Mouse (Mus musculus) left cerebral cortex, adult 9 months (tissue): ENCODE measurements at regions not wholly inside any gene's neighbourhood (a gene's known extent, or its start where the extent isn't known, plus 50 kb on each side); places are given as distances from the start of the nearest gene placed in this dataset.

Experiments used
- DNase-seq, 2 experiments: peaks; one replicate each; pipeline ENCODE4 v3.0.0; 2022; ENCODE audit warnings: low spot score in 2 of 2

DNA sequence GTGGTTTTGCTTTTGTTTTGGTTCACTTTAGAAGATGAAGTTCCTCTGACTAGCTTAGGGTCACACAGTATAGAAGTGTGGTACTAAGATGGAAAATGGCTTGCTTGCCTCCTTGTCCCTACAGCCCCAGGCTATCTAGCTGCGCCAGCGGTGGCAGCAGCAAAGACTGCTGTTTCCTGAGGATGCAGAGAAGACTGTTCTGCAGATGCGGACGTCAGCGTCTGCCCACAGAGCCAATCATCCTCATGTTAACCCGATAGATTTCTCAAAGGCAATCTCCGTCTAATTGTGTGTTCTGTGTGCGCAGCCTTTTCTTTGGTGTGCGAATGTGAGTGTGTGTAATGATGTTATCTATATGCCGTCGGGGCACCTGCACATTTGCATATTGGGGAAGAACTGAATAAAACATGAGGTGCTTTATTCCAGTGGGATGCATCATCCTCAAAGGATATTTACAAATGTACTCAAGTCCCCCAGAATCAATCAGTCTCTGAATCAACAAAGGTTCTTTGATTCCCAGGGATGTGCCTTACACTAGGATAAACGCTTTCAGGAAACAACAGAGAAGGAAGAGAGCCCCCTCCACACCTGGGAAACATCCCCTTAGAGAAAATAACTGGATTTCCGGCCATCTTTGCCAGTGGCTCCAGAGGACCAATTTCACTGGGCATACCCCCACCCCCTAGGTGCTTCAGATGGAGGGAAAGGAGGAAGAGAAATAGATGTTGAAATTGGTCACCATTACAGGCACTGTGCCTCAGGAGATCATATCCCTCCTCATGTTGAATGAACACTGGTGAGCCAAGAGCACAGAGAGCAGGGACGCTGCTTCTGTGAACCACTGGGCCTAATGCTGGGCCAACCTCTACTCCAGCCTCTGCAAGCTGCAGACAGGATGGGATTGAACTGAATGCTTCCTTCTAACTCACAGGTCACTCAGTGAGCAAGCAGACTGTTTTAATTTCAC is 409.7 kb upstream of the Plxna2 start:
- DNase-seq: no peak

DNA sequence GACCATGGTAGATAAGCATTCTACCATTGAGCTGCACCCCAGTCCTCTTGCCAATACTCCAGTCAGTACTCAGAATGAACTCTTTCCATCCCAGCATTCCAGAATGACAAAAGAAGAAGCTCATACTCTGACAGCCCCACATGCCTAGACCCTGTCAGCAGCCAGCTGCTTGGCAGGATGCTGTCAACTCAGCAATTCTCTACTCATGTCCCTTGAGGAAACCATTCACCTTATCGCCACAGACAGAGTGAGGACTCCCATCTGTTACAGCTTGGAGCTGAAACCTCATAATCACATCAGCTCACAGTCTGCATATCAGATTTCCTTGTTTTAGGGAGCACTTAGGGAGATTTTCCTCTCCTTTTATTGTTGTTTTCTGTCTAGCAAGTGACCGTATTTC is 420.5 kb upstream of the Plxna2 start:
- no peak for DNase-seq

DNA sequence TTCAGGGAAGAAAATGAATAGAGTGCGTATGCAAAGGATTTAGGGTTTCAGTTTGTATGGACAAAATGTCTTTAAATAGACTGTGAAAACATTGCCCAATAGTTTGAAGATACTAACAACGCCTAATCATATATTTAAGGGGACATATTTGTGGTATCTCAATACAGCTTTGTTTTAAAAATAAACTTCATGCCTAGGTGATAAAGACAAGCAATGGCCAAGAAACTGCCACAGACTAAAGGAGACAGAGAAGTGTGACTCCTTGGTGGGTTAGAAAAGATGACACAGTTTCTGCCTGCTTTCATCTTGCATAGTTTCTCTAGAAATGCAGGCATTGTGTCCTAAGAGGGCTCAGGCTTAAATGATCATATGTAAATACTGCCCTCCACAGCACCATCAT is 435.7 kb upstream of the Plxna2 start:
- DNase-seq: no peak

DNA sequence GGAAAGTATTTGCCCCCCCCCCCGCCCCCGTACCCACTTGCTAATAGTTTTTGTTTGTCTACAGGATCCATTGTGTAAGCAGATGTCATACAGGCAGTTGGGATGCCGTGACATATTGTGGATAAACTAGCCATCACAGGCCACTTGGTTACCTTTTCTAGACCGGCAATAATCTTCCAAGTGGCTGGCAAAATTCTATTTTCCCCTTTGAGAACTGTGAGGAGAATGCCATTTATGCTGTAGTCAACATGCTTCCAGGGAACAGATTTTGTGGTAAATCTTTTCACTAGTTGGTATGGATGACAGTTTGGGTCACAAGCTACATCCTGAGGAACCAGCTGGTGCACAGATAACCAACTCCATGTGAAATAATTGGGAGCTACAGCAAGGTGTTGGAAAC is 456.5 kb upstream of the Plxna2 start:
- DNase-seq: no peak

DNA sequence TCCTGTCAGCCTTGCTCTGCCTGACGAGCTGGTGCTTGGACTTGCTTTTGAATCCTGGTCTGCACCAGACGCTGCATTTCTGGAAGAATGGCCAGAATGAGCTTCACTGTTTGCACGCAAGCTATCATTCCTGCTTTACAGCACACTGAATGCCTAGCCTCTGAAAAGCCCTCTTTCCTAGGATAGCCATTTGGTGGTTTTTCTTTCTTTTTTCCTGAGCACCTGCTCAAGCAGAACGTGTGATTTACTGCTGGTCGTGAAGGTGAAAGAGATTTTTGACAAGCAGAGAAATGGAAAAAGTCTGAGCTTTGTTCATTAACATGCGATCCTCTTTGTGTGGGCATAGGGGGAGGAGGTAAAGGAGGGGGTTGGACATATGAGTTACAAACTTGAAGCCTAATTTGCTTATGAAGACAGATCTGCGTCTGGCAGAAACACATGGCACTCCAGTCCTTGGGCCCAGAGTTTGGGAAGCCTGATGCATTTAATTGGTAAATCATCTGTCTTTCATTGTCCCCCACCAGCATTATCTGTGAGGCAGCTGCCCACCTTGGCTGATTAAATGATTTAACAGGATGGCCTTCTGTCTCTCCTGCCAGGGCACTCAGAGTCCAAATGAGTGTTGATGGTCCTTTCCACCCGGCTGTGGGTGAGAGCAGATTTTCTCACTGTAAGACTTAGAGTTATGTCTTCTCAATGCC is 457.1 kb upstream of the Plxna2 start:
- DNase-seq: peak in 1 of 2 experiments; percentile 5

DNA sequence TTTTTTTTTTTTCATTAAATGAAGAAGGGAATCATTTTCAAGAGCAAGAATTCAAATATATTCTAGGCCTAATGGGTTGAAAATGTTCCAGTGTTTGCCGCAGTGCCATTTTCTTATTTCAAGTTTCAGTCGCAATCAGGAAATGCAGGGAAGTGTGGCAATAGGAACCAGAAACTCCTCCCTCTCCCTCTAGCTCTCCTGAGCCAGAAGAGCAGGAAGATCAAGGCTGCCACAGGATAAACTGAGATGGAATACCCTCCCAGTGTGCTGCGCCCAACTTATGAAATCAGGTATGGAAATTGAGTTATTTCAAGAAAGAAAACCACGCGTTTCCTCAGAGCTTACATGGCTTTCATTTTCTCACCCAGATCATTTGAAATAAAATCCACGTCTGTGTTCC is 460.8 kb upstream of the Plxna2 start:
- DNase-seq: no peak

DNA sequence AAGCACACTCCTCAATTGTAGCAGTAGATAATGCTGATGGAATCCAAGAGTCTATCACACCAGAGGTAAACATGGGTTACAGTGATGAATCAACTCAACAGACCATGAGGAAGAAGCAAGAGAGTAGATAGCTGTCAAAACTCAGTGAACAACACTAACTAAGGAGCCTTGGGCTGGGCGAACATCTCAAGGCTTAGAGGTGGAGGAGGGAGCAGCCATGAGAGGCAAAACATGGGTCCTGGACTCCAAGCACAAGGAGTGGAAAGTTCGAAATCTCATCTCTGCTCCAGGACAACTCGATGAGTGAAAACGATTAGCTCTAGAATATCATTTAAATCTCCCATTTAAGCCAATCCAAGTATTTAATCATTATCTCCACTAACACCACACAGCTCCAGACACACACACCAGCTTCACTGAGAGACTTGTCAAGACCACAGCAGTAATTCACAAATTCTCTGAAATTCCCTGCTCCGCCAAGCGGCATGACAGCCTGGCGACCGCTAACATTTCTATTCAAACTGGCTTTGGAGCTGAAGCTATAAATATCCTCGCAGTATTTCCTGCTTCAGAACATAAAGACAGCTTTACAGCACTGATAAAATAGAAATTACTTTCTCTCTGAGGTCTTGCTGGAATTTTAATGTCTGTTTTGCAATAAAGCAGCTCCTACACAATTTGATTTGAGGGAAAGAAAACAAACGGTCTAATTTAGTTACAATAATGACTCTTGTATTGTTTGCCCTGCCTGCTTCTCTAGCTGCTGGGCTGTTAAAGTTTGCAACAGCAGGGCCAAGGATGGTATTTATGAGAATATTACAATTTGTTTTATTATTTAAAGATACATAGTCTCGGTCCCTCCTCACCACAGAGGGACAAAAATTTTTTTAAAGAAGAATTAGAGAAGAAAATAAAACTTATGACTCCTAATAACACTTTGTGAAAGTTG is 469.3 kb upstream of the Plxna2 start:
- peak in 1 of 2 experiments; percentile 24 for DNase-seq

DNA sequence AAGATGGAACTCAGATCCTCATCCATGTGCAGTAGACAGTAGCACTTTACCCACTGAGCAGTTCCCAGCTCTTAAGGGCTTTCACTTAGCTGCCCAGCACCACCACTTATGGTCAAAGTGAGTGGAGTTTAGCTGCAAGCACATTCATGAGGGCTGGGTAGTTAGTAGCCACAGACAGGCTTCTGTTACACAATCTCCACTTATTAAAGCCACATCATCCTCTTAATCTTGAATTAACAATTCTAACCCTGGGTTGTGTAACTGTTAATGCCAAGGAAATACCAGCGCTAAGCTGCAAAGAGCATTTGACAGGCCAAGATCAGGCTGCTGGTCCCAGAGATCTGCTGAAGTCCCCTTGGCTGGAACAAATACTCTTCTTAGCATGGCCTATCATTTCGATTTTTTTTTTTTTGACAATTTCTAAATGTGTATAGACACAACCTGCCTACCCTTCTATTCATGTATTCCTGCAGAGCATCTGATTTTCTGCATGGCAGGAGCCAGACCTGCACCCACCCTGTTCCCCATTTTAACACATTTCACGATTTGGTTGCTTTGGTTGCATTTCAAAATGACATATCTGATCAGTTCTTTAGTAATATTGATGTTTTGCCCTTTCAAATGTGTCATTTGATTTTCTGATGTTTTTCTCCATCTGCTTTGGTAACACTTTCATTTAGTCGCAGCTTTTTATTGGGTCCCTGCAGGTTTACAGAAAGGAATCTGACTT is 500.2 kb upstream of the Plxna2 start:
- no peak for DNase-seq

DNA sequence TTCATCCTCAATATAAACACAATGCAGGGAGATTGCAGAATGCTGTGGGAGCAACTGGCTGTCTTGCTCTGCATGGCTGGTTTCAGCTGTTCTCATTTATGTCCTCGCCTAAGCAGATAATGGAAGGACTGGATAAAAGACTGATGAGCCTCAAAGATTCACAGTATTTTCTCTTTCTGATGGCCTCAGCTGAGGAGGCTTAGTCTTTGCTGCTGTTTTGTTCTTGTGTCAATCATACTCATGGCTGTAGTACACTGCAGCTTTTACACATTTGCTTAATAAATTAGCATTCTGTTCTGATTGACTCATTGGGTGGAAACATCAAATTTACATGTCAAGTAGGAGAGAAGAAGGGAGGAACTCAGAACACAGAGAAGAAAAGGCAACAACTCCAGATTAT is 503.6 kb upstream of the Plxna2 start:
- DNase-seq: no peak

DNA sequence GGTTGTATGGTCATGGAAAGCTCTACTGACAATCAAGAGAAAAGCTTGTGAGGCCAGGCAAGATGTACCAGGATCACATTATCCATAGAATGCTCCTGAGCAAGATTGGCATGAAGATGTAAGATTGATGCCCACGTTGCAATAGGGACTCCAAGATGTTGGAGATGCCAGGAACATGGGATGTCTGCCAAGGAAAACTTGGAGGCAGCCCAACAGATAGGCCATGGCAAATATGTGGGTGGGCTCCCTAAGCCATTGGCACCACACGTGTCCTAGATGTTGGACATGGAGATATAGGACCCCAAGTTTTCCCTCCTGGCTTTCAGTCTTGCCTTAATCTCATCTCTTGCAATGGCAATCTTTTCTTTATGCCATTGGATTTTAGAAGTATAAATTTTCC is 506.1 kb upstream of the Plxna2 start:
- no peak for DNase-seq

DNA sequence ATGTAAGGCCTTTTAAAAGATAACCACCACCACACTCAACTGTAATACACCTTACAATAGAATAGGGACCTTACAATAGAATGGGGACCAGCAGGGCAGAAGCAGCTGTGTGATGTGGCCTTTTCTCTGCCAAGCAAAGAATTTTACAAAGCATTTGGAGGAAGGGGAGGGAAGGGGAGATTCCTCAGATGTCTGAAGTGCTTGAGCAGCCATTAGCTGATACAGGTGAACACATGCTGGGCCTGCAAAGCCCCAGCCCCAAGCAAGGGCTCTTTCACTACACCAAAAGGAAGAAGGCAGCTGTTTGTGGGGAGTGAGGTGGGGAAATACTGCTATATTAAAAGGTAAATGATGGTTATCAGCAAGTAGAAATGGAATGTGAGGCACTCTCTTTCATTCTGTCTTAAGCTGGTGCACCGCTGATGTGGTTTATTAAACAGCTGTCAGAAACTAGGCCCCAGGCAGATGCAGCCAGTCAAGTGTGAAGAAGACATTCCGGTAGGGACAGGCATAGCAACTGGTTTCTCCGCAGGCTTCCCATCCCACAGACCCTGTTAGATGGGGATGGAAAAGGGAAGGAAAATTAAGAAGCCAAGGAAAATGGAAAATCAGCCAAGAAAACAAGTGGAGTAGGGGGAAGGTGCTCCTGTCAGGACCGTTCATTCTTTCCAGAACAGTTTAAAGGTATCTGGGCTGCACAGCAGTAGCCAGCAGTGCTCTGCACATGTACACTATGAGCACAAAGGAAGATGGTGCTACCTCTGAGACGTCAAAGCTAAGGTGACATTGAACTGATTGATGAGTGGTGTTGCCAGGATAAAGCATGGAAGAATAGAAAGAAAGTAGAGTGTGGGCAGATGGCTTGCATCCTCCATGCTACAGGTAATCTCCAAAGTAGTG is 508.6 kb upstream of the Plxna2 start:
- DNase-seq: no peak

DNA sequence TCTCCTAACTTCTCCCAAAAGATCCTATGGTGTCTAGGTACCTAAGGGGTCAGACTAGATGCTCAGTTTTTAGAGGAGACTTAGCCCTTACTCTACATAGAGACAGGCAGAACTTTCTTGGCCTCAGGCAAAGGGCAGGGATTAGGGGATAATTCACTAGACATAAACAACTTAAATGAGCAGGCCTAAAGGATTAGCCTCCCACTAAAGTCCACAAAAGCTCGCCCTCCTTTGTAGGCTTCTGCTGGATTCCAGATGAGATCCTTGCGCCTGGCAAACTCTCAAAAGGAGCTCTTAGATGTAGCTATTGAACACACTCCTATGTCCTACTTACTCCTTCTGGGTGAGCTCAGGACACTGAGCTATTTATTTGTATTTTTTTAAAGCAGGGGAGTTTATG is 509.9 kb upstream of the Plxna2 start:
- DNase-seq: no peak

DNA sequence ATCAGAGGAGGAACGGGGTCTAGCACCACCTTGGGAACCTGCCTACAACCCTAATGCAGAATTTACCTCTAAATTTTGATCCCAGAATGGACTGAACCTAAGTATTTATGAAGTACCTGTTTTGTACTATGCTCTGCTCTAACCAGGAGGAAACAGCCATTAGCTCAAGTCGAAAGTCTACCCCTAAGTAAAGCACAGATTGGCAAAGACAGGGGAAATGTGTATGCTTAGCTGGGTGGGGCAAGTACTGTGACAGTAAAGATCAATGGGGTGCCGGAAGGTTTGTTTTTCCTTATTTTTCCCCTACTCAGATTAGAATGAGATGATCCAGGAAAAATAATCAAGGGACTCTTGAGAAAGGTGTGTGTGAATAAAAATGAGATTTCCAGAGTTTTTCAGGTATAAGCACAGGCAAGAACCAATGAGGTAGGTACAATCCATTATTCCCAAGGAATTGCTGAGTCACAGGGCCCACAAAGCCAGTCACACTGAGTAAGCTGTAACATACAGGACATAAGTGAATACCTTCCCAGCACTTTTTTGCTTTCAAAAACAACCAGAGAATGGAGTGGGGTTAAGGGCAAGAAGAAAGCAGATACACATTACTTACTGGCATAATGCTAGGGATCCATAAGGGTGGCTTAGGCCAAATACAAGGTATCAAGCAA is 510.6 kb upstream of the Plxna2 start:
- no peak for DNase-seq

DNA sequence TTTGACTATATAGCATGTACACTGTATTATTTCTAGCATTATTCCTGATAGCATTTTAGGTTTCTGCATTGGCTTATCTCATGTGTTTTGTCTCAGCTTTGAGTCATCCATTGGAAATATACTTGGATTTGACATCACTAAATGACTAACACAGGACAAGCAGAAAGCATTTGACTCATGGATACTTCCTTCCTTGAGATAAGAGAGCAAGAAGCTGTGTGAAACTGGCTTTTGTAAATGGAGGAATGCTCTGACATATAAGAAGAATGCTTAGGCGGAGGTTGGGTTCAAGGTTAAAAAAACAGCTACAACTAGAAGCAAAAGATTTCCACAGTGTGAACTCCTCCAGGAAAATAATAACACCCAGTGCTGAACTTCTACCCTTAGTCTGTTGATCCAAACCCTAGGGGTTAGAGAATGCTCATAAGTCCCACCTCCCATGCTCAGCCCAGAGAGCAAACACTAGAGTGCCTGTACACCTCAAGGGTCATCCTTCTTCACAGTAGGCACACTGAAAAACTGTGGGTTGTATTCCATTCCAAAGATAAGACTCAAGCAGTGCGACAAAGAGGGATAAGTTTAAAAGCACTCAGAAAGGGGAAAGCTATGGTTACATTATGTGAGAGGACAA is 528.0 kb upstream of the Plxna2 start:
- DNase-seq: no peak

DNA sequence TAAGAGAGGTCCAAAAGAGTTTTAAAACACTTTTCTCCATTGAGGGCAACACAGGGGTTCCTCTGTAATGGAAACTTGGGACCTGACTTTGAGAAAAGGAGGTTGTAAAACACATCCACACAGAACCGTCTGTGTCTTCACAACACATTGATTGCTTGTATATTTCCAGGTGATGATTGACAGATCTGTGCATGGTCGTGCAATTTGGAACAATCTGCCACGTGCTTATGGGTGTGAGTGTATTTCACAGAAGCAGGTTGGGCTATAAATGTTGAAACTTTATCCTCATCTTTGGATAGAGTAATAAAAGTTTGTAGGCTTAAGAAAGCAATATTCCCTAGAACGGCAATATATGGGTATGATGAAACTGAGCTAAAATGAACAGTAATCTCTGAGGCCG is 559.5 kb upstream of the Plxna2 start:
- DNase-seq: peak in 1 of 2 experiments; percentile 0

DNA sequence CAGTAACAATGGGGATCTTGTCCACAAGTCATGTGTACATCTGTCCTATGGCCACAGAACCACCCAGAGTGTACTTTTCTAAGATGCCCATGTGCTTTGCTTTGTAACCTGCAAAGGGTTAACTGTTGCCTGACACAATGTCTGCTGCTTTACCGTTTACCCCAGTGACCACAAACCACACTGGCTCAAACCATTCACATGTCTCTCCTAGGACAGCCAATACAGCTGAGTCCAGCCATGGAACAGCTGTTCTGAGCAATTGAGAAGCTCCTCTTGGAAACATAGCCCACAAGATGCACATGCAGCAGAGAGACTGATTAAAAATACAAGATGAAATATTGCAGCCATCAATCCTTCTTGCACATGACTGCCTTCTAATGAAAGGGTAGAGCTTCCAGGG is 561.5 kb upstream of the Plxna2 start:
- no peak for DNase-seq

DNA sequence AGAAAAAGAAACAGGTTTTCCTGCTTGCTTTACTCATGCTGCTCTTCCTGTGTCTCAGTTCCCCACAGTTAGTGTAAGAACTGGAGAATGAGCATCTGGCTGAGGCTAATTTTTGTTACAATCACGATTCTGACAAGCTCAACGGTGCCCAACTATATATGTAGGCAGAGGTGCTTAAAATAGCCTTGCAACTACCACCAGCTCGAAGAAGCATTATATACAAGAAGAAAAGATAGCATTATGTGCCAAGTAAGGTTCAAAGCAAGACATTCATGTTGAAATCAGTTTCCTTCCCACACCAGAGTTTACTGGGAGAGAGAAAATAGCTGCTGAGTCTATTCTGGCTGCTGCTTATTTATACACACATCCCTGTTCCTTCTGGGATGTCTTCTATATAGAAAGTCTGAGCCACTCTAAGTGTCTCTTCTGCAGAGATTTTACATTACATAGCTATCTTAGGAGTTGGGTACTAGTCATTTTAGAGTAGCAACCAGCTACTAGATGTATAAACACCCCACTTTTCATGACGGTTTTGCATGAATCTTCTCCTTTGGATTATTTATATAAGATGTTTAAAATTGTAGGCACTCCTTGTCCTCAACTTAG is 568.2 kb upstream of the Plxna2 start:
- DNase-seq: peak; percentile 76 to 89
